Mouse (Mus musculus): Measurements from ENCODE around the gene Slc16a7.

- no peak for TF ChIP-seq MYOG (IDR thresholded peaks at IDR 0.05; ENCODE audit: control insufficient read depth, extremely low read depth, insufficient read length)
- TF ChIP-seq MAX (IDR thresholded peaks at IDR 0.05): no peak
- no peak for TF ChIP-seq CTCF (IDR thresholded peaks at IDR 0.05; ENCODE audit: control insufficient read depth, insufficient read depth, insufficient read length)
- no peak for TF ChIP-seq USF1 (IDR thresholded peaks at IDR 0.05; ENCODE audit: low read depth)
- TF ChIP-seq CEBPB (IDR thresholded peaks at IDR 0.05; ENCODE audit: low read depth): no peak
These were observed 119.0 kb downstream of the Slc16a7 start for GRCm38 (mm10) chr10:125270266-125270665.

Measured in C2C12 (cell line).